In genomic region chr1:60662301-60662986, GRCm38 (mm10) we compare ENCODE assay signal across 11 mouse cellular contexts. TPM values are rescaled to one million over a fixed set of nuclear protein-coding genes. Genes with fewer than 3 reads are reported as not detected.
A peak's percentile ranks its signal among the peaks of the same experiment; 100 is the strongest.
DNase-seq lines count a peak whose midpoint lies in the region; ATAC-seq and TF ChIP-seq lines count a peak whose summit lies in the region.
"Had no signal": no experiment of that assay in that cellular context is flagged by ENCODE, and none has a peak within 500 bp of the region (broad histone marks: within the 10 kb centered on the region; RNA-seq: fewer than 3 reads in every experiment).

No protein-coding gene starts in this region.

- TF ChIP-seq POLR2A in MEL (IDR thresholded peaks at IDR 0.05; ENCODE audit: control insufficient read depth in 1 of 2, insufficient read depth in 1 of 2, low read depth in 1 of 2, low read length in 2 of 2, poor library complexity in 1 of 2), result no peak

- no peak for TF ChIP-seq EP300 in MEL (IDR thresholded peaks at IDR 0.05; ENCODE audit: low read depth in 1 of 2, low read length in 2 of 2)
- no peak for TF ChIP-seq EP300 in liver, postnatal 0 days (IDR thresholded peaks at IDR 0.05; ENCODE audit: low read depth)

- DNase-seq in MEL (ENCODE audit: low read depth, low spot score), result peak; percentile 1
- peak; percentile 47 for DNase-seq in gastrocnemius, postnatal 25 days
- DNase-seq in heart, postnatal 14 days, result peak; percentile 50 to 60
- peak; percentile 39 for DNase-seq in liver, postnatal 0 days
- DNase-seq in layer of hippocampus, postnatal 14 days (ENCODE audit: low spot score in 2 of 2), result no peak
- no peak for DNase-seq in midbrain, embryonic 14.5 days
- no peak for DNase-seq in left cerebral cortex, adult 18-20 months (ENCODE audit: low spot score in 2 of 2)
- DNase-seq: kidney, adult 2 months; retina, postnatal 1 day had no signal

- no peak overlapping the region for H3K27ac ChIP-seq in MEL (ENCODE audit: control insufficient read depth, low read depth, low read length)
- peak overlapping the region; percentile 60 for H3K27ac ChIP-seq in liver, postnatal 0 days (ENCODE audit: low read depth)
- no peak overlapping the region for H3K27ac ChIP-seq in midbrain, embryonic 14.5 days (replicated peaks; ENCODE audit: low read depth, low read length)

- no peak overlapping the region for H3K4me3 ChIP-seq in MEL (ENCODE audit: control insufficient read depth in 1 of 2, insufficient read depth in 1 of 2, low read depth in 2 of 2, low read length in 2 of 2)
- H3K4me3 ChIP-seq in liver, postnatal 0 days (ENCODE audit: low read depth, low read length), result no peak overlapping the region
- no peak overlapping the region for H3K4me3 ChIP-seq in midbrain, embryonic 14.5 days (replicated peaks; ENCODE audit: low read depth, low read length)

- H3K4me1 ChIP-seq in MEL (ENCODE audit: control insufficient read depth in 1 of 2, insufficient read depth in 2 of 2, low read length in 2 of 2), result no peaks in the 10 kb centered on the region
- peaks cover 17% of the 10 kb centered on the region for H3K4me1 ChIP-seq in liver, postnatal 0 days (ENCODE audit: insufficient read depth)
- no peaks in the 10 kb centered on the region for H3K4me1 ChIP-seq in midbrain, embryonic 14.5 days (ENCODE audit: control insufficient read depth, insufficient read depth, low read length)

- TF ChIP-seq CTCF in MEL (IDR thresholded peaks at IDR 0.05 in 2 of 3, conservative IDR thresholded peaks at IDR 0.05 in 1 of 3; ENCODE audit: control insufficient read depth in 1 of 3, insufficient read depth in 1 of 3, low read depth in 2 of 3, low read length in 3 of 3, poor library complexity in 1 of 3, severe bottlenecking in 1 of 3), result no peak
- no peak for TF ChIP-seq CTCF in liver, postnatal 0 days (IDR thresholded peaks at IDR 0.05; ENCODE audit: low read depth)

- no peak overlapping the region for H3K9ac ChIP-seq in MEL (ENCODE audit: control insufficient read depth, low read depth, low read length, poor library complexity, severe bottlenecking)
- no peak overlapping the region for H3K9ac ChIP-seq in liver, postnatal 0 days (replicated peaks)
- no peak overlapping the region for H3K9ac ChIP-seq in midbrain, embryonic 14.5 days (replicated peaks; ENCODE audit: low read length)

- peak; percentile 75 for ATAC-seq in liver, postnatal 0 days
- no peak for ATAC-seq in midbrain, embryonic 14.5 days (ENCODE audit: low FRiP score, low TSS enrichment)
- ATAC-seq in erythroid progenitor cell, adult 5-6 weeks (replicated peaks; ENCODE audit: low FRiP score, poor library complexity, severe bottlenecking), result no peak
- ATAC-seq: forebrain, embryonic 14.5 days had no signal

- intact Hi-C loops in heart, postnatal 14 days (cut with DNase I), result no loop called here

- peak overlapping the region; percentile 45 for H3K4me2 ChIP-seq in liver, postnatal 0 days (ENCODE audit: low read depth, low read length)
- H3K4me2 ChIP-seq in midbrain, embryonic 14.5 days (ENCODE audit: low read length), result no peak overlapping the region

- H3K79me2 ChIP-seq in MEL (ENCODE audit: control insufficient read depth, insufficient read depth, low read length, poor library complexity), result no peaks in the 10 kb centered on the region

- H3K27me3 ChIP-seq in MEL (ENCODE audit: control insufficient read depth in 1 of 2, insufficient read depth in 2 of 2, low read length in 2 of 2), result no peaks in the 10 kb centered on the region; a peak in 1 of 4 replicates
- no peaks in the 10 kb centered on the region for H3K27me3 ChIP-seq in liver, postnatal 0 days (ENCODE audit: insufficient read depth, low read length)
- H3K27me3 ChIP-seq in midbrain, embryonic 14.5 days (ENCODE audit: control insufficient read depth, insufficient read depth, low read length), result no peaks in the 10 kb centered on the region

- 26% methylated on average over 9 of the region's 9 CpGs for WGBS in liver, postnatal 0 days (ENCODE audit: insufficient replicate concordance)
- 80% methylated on average over 9 of the region's 9 CpGs for WGBS in midbrain, embryonic 14.5 days

- no peaks in the 10 kb centered on the region for H3K36me3 ChIP-seq in MEL (ENCODE audit: control insufficient read depth in 1 of 2, insufficient read depth in 2 of 2, low read length in 2 of 2)
- H3K36me3 ChIP-seq in liver, postnatal 0 days (replicated peaks; ENCODE audit: insufficient read depth, low read length), result no peaks in the 10 kb centered on the region
- no peaks in the 10 kb centered on the region for H3K36me3 ChIP-seq in midbrain, embryonic 14.5 days (ENCODE audit: control insufficient read depth, insufficient read depth, low read length)

- TF ChIP-seq RAD21 in MEL (IDR thresholded peaks at IDR 0.05; ENCODE audit: low read depth, low read length), result no peak

- no peaks in the 10 kb centered on the region for H3K9me3 ChIP-seq in MEL (replicated peaks; ENCODE audit: insufficient read depth, low read length)
- no peaks in the 10 kb centered on the region for H3K9me3 ChIP-seq in liver, postnatal 0 days (ENCODE audit: low read length)
- H3K9me3 ChIP-seq in midbrain, embryonic 14.5 days (ENCODE audit: control insufficient read depth, low read length), result no peaks in the 10 kb centered on the region

TF ChIP-seq in MEL, 35 proteins besides CTCF, POLR2A, EP300 and RAD21:
- TF ChIP-seq ZMIZ1 (IDR thresholded peaks at IDR 0.05; ENCODE audit: low read depth, low read length) (no peak), SIN3A (IDR thresholded peaks at IDR 0.05; ENCODE audit: low read length) (no peak), HCFC1 (IDR thresholded peaks at IDR 0.05; ENCODE audit: low read depth, low read length) (no peak), TCF12 (IDR thresholded peaks at IDR 0.05; ENCODE audit: low read depth, low read length) (no peak), E2F4 (IDR thresholded peaks at IDR 0.05; ENCODE audit: borderline replicate concordance, low read depth, low read length) (no peak), SMC3 (IDR thresholded peaks at IDR 0.05; ENCODE audit: low read depth, low read length) (no peak), ZKSCAN1 (IDR thresholded peaks at IDR 0.05; ENCODE audit: low read depth, low read length) (no peak), GATA1 (IDR thresholded peaks at IDR 0.05; ENCODE audit: low read depth, low read length) (no peak), RCOR1 (IDR thresholded peaks at IDR 0.05; ENCODE audit: low read depth, low read length) (no peak)

RNA-seq across cellular contexts. Expression of gene Cd28, which starts 54.2 kb away (rescaled TPM):
- not detected in 2 replicates for total RNA-seq in MEL (2012; rRNA removed)
- polyA plus RNA-seq in MEL (2012; ENCODE audit: insufficient read depth in 1 of 2, insufficient read length in 2 of 2, low read depth in 1 of 2, low replicate concordance in 2 of 2, missing spikeins in 1 of 2), result not detected
- 1 to 10 TPM; 1.2 to 4.0 TPM for total RNA-seq in gastrocnemius, postnatal 25 days (2021)
- total RNA-seq in heart, postnatal 14 days (2021), result 1 to 10 TPM; 6.7 to 7.6 TPM
- 0.05 and 0.07 TPM in 2 replicates for polyA plus RNA-seq in liver, postnatal 0 days (2015; fragmentation: Nextera tagmentation; extraction: Ambion mirVana)
- under 1 TPM; 0.12 to 0.14 TPM for total RNA-seq in layer of hippocampus, postnatal 14 days (2021)
- polyA plus RNA-seq in midbrain, embryonic 14.5 days (2014; fragmentation: Nextera tagmentation; extraction: Ambion mirVana), result 0.12 and 0.18 TPM in 2 replicates
- total RNA-seq in erythroid progenitor cell, adult 5-6 weeks (2015; ENCODE audit: low replicate concordance), result 1.1 and 5.9 TPM in 2 replicates
- total RNA-seq in erythroid progenitor cell, adult 5-6 weeks (2017; ENCODE audit: low replicate concordance), result 1.3 and 4.2 TPM in 2 replicates
- total RNA-seq in left cerebral cortex, adult 18-20 months (2021), result under 1 TPM; 0.23 to 0.44 TPM

Comparison
In these comparisons a context has a peak if more than half of its experiments do, and no peak if none do; other contexts are left out.
1. DNase-seq: peak in MEL (single experiment), gastrocnemius, postnatal 25 days (single experiment), heart, postnatal 14 days (2 of 2) and liver, postnatal 0 days (single experiment); none in layer of hippocampus, postnatal 14 days (0 of 2), midbrain, embryonic 14.5 days (single experiment) and left cerebral cortex, adult 18-20 months (0 of 2).